Mouse (Mus musculus): ENCODE data around the gene Fbxl18.
"Not testable (repeated sequence)": the region's sequence is repeated elsewhere in the genome, so short reads cannot be mapped to it uniquely, and the experiment has no call there.

Gene Fbxl18

DNA sequence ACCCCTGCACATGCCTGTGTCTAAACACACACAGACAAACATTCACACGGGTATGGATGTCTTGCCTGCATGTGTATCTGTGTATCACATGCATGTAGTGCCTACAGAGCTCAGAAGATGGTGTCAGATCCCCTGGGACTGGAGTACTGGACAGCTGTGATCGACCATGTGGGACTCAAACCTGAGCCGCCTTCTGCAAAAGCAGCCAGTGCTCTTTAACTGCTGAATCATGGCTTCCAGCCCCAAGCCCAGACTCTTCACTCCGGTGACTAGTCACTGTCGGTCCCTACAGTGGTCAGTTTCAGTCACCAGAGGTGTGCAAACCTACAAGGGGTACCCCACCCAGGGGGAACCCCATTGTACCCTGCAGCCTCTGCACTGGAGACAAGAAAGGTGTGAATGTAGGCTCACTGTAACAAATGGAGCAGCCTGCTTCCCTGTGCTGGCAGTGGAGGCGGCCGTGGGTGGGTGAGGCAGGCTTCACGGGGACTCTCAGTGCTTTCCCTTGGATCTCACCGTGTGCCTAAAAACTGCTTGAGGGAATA lies 3.9 kb upstream of the Fbxl18 start:
- no peak for DNase-seq

- DNase-seq: no peak
Observed at GRCm38 (mm10) chr5:142898316-142898715, 3.1 kb upstream of the Fbxl18 start.

DNA sequence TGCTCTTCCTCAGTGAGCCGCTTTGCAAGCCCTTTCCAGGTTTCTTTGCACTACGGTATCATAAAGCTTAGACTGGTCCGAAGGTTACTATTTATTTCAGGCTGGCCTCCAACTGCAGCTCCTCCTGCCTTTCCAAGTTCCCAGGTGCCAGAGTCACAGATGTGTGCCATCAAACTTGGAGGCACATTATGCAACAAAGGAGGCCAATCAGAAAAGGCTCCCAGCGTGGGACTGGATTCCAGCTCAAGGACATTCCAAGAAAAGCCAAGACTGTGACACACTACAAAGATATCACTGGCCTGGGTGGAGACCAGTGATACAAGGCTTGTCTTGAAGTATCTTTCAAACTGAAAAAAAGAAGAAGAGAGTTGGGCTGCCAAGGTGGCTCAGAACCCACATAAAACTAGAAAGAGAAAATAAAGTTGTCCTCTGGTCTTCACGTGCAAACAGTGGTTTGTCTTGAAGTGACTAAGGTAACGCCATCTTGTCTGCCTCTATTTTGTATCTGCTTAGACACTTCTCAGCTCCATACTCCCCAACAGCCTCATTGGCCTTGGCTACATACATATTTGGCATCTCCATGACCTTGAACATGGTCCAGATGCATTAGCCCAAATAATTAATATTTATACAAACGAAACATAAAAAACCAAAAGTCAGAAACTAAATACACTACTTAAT lies 2.5 kb upstream of the Fbxl18 start:
- DNase-seq: no peak

GRCm38 (mm10) chr5:142896713-142897112 lies 1.5 kb upstream of the Fbxl18 start:
- no peak for DNase-seq

DNA sequence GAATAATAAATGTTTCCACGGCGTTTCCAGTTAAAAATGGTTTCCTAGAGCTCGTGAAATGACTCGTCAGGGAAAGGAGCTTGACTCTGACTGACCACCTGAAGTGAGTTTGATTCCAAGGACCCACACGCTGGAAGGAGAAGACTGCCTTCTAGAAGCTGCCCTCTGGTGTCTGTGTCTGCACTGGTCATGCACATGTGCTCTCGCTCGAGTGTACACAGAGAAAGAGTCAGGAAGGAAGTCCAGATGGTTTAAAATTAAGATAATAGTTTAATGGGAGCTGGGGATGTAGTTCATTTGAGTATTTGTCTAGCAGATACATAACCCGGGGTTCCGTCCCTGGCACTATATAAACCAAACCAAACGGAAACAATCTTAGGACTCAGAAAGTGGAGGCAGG lies 971 bp upstream of the Fbxl18 start:
- no peak for DNase-seq

GRCm38 (mm10) chr5:142891396-142891795 lies 3.8 kb downstream of the Fbxl18 start:
- no peak for DNase-seq

GRCm38 (mm10) chr5:142887533-142887932 lies 7.7 kb downstream of the Fbxl18 start:
- not testable (repeated sequence) for DNase-seq

DNA sequence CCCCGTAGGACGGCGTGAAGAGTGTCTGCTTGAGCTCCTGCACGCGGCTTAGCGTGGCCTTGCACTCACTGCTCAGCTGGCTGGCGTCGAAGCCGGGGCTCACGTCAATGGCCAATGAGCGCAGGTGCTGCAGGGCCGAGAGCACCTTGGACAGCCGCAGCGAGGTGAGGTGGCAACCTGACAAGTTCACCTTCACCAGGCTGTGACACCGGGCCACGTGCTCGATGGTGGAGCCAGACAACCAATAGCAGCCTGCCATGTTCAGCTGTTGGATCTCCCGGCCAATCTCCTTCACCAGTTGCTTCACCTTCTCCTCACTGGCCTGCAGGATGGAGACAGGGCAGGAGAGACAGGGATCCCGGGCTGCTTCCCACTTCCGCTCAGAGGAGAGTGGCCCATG lies 8.5 kb downstream of the Fbxl18 start:
- DNase-seq: no peak

GRCm38 (mm10) chr5:142886181-142886580 lies 9.0 kb downstream of the Fbxl18 start:
- DNase-seq: peak; percentile 38

DNA sequence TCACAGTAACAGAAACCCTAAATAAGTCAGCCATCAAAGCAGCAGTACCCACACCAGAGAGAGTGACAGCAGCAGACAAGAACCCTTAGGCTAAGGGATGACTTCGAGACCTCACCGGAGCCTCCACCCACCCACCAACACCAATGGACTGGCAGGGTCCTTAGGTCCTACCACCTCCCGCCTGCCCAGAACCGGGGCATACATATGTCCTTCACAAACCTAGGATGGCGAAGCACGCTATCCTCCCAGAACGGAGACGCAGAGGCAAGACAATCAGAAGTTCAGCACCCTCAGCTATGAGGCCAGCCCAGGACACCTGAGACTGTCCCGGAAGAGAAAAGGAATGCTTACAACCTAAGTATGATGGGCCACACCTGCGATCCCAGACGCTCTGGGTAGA lies 12.8 kb downstream of the Fbxl18 start:
- DNase-seq: no peak

DNA sequence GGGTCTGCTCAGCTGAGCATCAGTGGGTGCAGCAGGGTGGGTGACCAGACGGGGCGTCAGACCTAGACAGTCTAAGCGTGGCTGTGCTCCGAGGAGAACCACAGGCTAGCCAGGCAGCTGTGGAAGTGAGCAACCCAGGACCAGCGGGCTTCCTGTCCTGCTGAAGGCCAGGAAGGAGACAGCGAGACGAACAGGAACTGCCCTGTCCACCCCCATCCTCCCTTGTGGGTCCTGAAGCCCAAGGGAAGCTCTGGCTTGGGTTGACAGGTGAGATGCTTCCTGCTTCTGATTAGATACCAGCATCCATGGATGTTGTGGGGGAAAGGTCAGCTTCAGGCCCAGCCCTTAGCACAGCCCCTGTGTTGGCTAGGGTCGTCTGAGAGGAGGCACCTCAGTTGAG lies 13.3 kb downstream of the Fbxl18 start:
- DNase-seq: no peak

- DNase-seq: peak; percentile 21
Observed at GRCm38 (mm10) chr5:142880806-142881516, 14.3 kb downstream of the Fbxl18 start.

- DNase-seq: peak; percentile 89
Observed at GRCm38 (mm10) chr5:142880246-142880645, 15.0 kb downstream of the Fbxl18 start.

DNA sequence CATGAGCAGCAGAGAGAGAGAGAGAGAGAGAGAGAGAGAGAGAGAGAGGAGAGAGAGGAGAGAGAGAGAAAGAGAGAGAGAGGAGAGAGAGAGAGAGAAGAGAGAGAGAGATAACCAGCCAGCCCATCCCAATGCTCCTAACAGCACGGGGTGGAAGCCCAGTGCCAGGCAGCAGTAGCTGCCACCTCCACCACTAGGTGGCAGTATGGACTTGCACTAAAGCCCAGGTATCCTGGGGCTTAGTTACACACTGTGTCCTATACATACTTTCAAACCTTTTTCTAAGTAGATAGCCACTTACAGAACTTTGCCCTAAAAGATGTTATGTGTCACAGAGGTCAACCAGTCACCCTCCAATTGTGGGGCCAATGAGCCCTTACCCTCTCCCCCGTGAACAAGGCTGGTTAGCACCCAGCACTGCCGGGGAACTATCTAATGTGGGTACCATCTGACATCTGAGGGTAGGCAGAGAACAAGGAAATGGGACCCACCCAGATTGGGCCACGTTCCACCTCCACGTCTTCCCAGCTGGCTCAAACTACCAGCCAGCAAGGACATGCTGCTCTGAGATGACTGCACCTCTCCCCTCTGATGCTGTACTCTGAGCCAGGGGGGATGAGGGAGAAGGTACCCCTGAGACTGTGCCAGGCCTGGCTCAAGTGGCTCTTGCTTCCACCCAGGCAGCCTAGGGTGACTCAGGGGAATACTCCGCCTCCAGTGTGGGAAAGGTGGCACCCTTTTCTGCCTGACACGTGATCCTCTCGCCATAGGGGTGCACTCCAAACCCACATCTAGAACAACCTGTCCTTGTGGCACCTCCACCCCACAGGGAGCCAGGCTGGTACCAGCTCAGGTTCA lies 15.7 kb downstream of the Fbxl18 start:
- DNase-seq: peak; percentile 87

DNA sequence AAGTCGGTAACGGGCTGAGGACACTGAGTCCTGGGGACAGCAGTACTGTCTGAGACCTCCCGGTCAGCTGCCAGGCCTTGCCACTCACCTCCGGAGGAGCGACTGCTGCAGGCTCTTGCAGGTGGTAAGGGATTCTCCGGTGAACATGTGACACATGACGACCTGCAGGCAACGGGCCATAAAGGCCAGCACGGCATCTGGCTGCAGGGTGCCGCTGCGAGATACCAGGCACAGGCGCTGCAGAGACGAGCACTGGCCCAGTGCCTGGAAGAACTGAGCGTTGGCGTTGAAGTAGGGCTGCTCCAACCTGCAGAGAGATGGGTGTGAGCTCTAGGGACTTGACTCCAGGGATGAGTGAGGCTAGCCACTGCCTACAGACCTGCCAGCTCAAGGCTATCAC lies 16.7 kb downstream of the Fbxl18 start:
- DNase-seq: peak; percentile 80

GRCm38 (mm10) chr5:142877337-142878280 lies 17.6 kb downstream of the Fbxl18 start:
- peak; percentile 80 for DNase-seq

- peak; percentile 46 for DNase-seq
Observed at GRCm38 (mm10) chr5:142876896-142877295, 18.3 kb downstream of the Fbxl18 start.

- DNase-seq: peak; percentile 45
Observed at GRCm38 (mm10) chr5:142875513-142875905, 19.7 kb downstream of the Fbxl18 start.

GRCm38 (mm10) chr5:142874791-142875512 lies 20.3 kb downstream of the Fbxl18 start:
- peak; percentile 37 for DNase-seq

GRCm38 (mm10) chr5:142873718-142874117 lies 21.5 kb downstream of the Fbxl18 start:
- DNase-seq: no peak

DNA sequence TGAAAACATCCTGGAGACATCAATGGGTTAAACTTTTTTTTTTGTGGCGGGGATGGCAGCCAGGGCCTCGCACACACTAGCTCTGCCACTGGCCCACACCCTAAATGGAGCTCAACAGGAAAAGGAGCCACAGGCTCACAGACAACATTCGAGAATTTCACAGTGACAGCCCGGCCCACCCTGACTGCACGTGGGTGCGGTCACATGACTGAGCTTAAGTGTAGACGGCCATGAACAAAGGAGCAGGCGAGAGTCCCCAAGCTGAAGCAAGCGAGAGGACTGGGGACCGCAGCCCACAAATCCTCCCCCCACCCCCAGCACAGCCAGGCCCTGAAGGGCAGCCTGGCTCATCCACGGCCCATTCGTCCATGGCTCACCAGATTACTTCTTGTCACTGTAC lies 23.5 kb downstream of the Fbxl18 start:
- DNase-seq: no peak
